Mouse (Mus musculus): ENCODE measurements around the gene Cd34. TPM values are rescaled to one million over a fixed set of nuclear protein-coding genes. Genes with fewer than 3 reads are reported as not detected.
A peak's percentile ranks its signal among the peaks of the same experiment; 100 is the strongest.

Gene Cd34
- polyA plus RNA-seq, 1 experiment: 7.9 TPM

DNA sequence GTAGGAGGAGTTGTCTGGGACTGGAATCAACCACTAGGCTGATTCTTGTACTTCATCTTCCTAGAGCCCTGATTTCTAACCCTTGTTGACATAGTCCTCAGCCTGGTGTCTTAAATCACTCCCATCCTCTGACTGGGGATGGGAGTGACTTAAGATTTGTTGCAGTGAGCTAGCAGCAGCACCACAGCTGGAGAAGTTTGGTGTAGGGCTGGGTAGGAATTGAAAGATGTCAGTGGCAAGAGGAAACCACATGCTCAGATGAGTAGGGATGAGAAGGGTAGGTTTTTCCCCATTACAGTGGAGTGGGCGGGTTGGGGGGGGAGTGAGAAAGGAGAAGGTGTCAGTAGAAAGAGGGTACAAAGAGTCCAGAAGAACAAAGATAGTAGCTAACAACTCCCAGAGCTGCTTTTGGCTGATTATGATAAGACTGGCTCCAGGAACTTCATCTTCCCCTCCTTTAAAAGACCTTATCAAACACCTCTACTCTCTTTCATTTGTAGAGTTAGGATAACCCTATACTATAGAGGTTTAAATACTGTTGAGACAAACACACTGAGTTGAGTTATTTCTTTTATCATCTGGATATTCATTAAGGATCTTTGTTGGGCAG is 42.3 kb downstream of the Cd34 start:
- Histone ChIP-seq H3K36me3 (ENCODE audit: control insufficient read depth, insufficient read depth, low read length) (no peaks in the 10 kb centered on the region), H3K27me3 (ENCODE audit: control insufficient read depth, insufficient read depth, low read length) (no peaks in the 10 kb centered on the region), H3K4me1 (ENCODE audit: control insufficient read depth, insufficient read depth, low read length) (peaks cover 9% of the 10 kb centered on the region), H3K4me3 (ENCODE audit: control insufficient read depth, low read depth, low read length) (no peak overlapping the region), H3K27ac (ENCODE audit: control insufficient read depth, insufficient read depth, low read depth, low read length) (no peak overlapping the region)
- no peak for TF ChIP-seq CTCF (IDR thresholded peaks at IDR 0.05; ENCODE audit: control insufficient read depth, insufficient read depth, insufficient replicate concordance, low read depth, low read length)
- TF ChIP-seq POLR2A (IDR thresholded peaks at IDR 0.05; ENCODE audit: control insufficient read depth, low read depth, low read length): no peak

- Histone ChIP-seq H3K36me3 (ENCODE audit: control insufficient read depth, insufficient read depth, low read length) (no peaks in the 10 kb centered on the region), H3K4me1 (ENCODE audit: control insufficient read depth, insufficient read depth, low read length) (no peaks in the 10 kb centered on the region), H3K4me3 (ENCODE audit: control insufficient read depth, low read depth, low read length) (no peak overlapping the region), H3K27ac (ENCODE audit: control insufficient read depth, insufficient read depth, low read depth, low read length) (no peak overlapping the region), H3K27me3 (ENCODE audit: control insufficient read depth, insufficient read depth, low read length) (no peaks in the 10 kb centered on the region)
- TF ChIP-seq POLR2A (IDR thresholded peaks at IDR 0.05; ENCODE audit: control insufficient read depth, low read depth, low read length): no peak
- no peak for TF ChIP-seq CTCF (IDR thresholded peaks at IDR 0.05; ENCODE audit: control insufficient read depth, insufficient read depth, insufficient replicate concordance, low read depth, low read length)
Observed at GRCm38 (mm10) chr1:194982931-194983690, 44.5 kb downstream of the Cd34 start.

DNA sequence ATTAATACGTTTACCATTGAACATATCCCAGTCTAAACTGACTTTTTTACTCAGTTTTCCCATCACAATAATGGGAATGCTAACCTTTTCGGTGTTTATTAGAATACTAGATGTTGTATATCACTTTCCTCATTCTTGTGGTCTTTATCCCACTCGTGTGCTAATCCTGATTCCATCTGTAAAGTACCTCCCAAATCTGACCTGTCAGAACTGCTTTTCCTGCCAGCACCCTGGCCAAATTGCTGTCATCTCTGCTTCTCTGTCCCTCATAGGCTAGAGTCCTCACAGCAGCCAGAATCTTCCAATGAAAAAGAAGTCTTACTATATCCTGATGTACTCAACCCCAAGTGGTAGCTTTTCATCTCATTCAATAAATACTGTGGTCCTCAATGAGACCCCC is 46.3 kb downstream of the Cd34 start:
- H3K4me3 ChIP-seq (ENCODE audit: control insufficient read depth, low read depth, low read length): no peak overlapping the region
- no peaks in the 10 kb centered on the region for H3K4me1 ChIP-seq (ENCODE audit: control insufficient read depth, insufficient read depth, low read length)
- TF ChIP-seq POLR2A (IDR thresholded peaks at IDR 0.05; ENCODE audit: control insufficient read depth, low read depth, low read length) (no peak), CTCF (IDR thresholded peaks at IDR 0.05; ENCODE audit: control insufficient read depth, insufficient read depth, insufficient replicate concordance, low read depth, low read length) (no peak)
- no peaks in the 10 kb centered on the region for H3K27me3 ChIP-seq (ENCODE audit: control insufficient read depth, insufficient read depth, low read length)
- H3K27ac ChIP-seq (ENCODE audit: control insufficient read depth, insufficient read depth, low read depth, low read length): no peak overlapping the region
- H3K36me3 ChIP-seq (ENCODE audit: control insufficient read depth, insufficient read depth, low read length): no peaks in the 10 kb centered on the region

GRCm38 (mm10) chr1:194985442-194986210 is 47.0 kb downstream of the Cd34 start:
- H3K27ac ChIP-seq (ENCODE audit: control insufficient read depth, insufficient read depth, low read depth, low read length): no peak overlapping the region
- no peaks in the 10 kb centered on the region for H3K36me3 ChIP-seq (ENCODE audit: control insufficient read depth, insufficient read depth, low read length)
- TF ChIP-seq POLR2A (IDR thresholded peaks at IDR 0.05; ENCODE audit: control insufficient read depth, low read depth, low read length) (no peak), CTCF (IDR thresholded peaks at IDR 0.05; ENCODE audit: control insufficient read depth, insufficient read depth, insufficient replicate concordance, low read depth, low read length) (no peak)
- H3K4me3 ChIP-seq (ENCODE audit: control insufficient read depth, low read depth, low read length): no peak overlapping the region
- H3K4me1 ChIP-seq (ENCODE audit: control insufficient read depth, insufficient read depth, low read length): no peaks in the 10 kb centered on the region
- H3K27me3 ChIP-seq (ENCODE audit: control insufficient read depth, insufficient read depth, low read length): no peaks in the 10 kb centered on the region

- Histone ChIP-seq H3K27me3 (ENCODE audit: control insufficient read depth, insufficient read depth, low read length) (no peaks in the 10 kb centered on the region), H3K4me1 (ENCODE audit: control insufficient read depth, insufficient read depth, low read length) (peaks cover 3% of the 10 kb centered on the region), H3K36me3 (ENCODE audit: control insufficient read depth, insufficient read depth, low read length) (no peaks in the 10 kb centered on the region), H3K27ac (ENCODE audit: control insufficient read depth, insufficient read depth, low read depth, low read length) (no peak overlapping the region), H3K4me3 (ENCODE audit: control insufficient read depth, low read depth, low read length) (no peak overlapping the region)
- no peak for TF ChIP-seq POLR2A (IDR thresholded peaks at IDR 0.05; ENCODE audit: control insufficient read depth, low read depth, low read length)
- no peak for TF ChIP-seq CTCF (IDR thresholded peaks at IDR 0.05; ENCODE audit: control insufficient read depth, insufficient read depth, insufficient replicate concordance, low read depth, low read length)
Observed at GRCm38 (mm10) chr1:194989024-194989423, 50.4 kb downstream of the Cd34 start.

GRCm38 (mm10) chr1:194990976-194991375 is 52.4 kb downstream of the Cd34 start:
- Histone ChIP-seq H3K4me3 (ENCODE audit: control insufficient read depth, low read depth, low read length) (no peak overlapping the region), H3K27me3 (ENCODE audit: control insufficient read depth, insufficient read depth, low read length) (no peaks in the 10 kb centered on the region), H3K4me1 (ENCODE audit: control insufficient read depth, insufficient read depth, low read length) (peaks cover 3% of the 10 kb centered on the region), H3K36me3 (ENCODE audit: control insufficient read depth, insufficient read depth, low read length) (no peaks in the 10 kb centered on the region), H3K27ac (ENCODE audit: control insufficient read depth, insufficient read depth, low read depth, low read length) (no peak overlapping the region)
- TF ChIP-seq POLR2A (IDR thresholded peaks at IDR 0.05; ENCODE audit: control insufficient read depth, low read depth, low read length): no peak
- no peak for TF ChIP-seq CTCF (IDR thresholded peaks at IDR 0.05; ENCODE audit: control insufficient read depth, insufficient read depth, insufficient replicate concordance, low read depth, low read length)

DNA sequence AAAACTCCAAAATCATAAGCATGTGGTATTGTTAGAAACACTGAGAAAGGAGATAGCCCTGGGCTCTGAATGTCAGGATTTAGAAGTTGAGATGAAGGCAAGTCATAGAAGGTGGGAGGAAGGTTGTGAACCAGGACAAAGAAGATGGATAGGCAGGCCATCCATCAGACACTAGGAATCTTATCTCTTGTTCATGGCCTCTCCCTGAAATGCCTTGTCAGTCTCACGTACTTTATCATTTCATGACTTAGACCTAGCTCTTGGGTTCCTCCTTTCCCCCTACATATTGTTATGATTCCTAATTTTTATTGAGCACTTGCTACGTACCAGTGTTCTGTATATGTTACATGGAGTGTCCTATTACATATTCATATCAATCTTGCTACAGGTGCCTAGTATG is 53.0 kb downstream of the Cd34 start:
- peaks cover 3% of the 10 kb centered on the region for H3K4me1 ChIP-seq (ENCODE audit: control insufficient read depth, insufficient read depth, low read length)
- H3K27ac ChIP-seq (ENCODE audit: control insufficient read depth, insufficient read depth, low read depth, low read length): peak overlapping the region; percentile 8; the same call in 1 of the 2 replicates
- no peaks in the 10 kb centered on the region for H3K27me3 ChIP-seq (ENCODE audit: control insufficient read depth, insufficient read depth, low read length)
- no peak overlapping the region for H3K4me3 ChIP-seq (ENCODE audit: control insufficient read depth, low read depth, low read length)
- H3K36me3 ChIP-seq (ENCODE audit: control insufficient read depth, insufficient read depth, low read length): no peaks in the 10 kb centered on the region
- TF ChIP-seq POLR2A (IDR thresholded peaks at IDR 0.05; ENCODE audit: control insufficient read depth, low read depth, low read length): no peak
- no peak for TF ChIP-seq CTCF (IDR thresholded peaks at IDR 0.05; ENCODE audit: control insufficient read depth, insufficient read depth, insufficient replicate concordance, low read depth, low read length)

Measured in testis, adult 2 months (tissue).